Mouse (Mus musculus) layer of hippocampus, postnatal 14 days (tissue): Measurements from ENCODE around the gene Cep164. TPM values are rescaled to one million over a fixed set of nuclear protein-coding genes. Genes with fewer than 3 reads are reported as not detected.

ENCODE experiments used
- total RNA-seq, 2 experiments: library from RNA; stranded (reverse); gene quantifications; 2 replicates each; pipeline ENCODE4 v1.2.3; 2021

The Cep164 gene
- total RNA-seq, 2 experiments from 2014 or later = 15.5 to 15.8 TPM

Other genes starting within 250 kb of the Cep164 start
- 100 to 1,000 TPM in 1 of 2 experiments, 10 to 100 TPM in 1; 96.6 to 101 TPM for gene Bace1, start 9.9 kb upstream of the Cep164 start, total RNA-seq
- 10 to 100 TPM; 22.6 to 28.4 TPM for gene Pcsk7, start 77.8 kb upstream of the Cep164 start, total RNA-seq
- gene Rnf214, start 78.2 kb upstream of the Cep164 start, total RNA-seq = 10 to 100 TPM; 67.0 to 67.2 TPM
- gene Tagln, start 107.4 kb upstream of the Cep164 start, total RNA-seq = 10 to 100 TPM; 12.7 to 18.2 TPM
- 100 to 1,000 TPM; 112 to 121 TPM for gene Sidt2, start 126.6 kb upstream of the Cep164 start, total RNA-seq
- 100 to 1,000 TPM; 196 to 238 TPM for gene Pafah1b2, start 184.0 kb upstream of the Cep164 start, total RNA-seq
- gene Sik3, start 184.1 kb upstream of the Cep164 start, total RNA-seq = 100 to 1,000 TPM; 104 to 118 TPM